Mouse (Mus musculus) 3T3-L1 (cell line): ENCODE measurements around the gene Itgae.

Experiments
- DNase-seq: peaks from one replicate; pipeline ENCODE4 v3.0.0-alpha.2; 2015; ENCODE audit warnings: low read depth, low spot score

Gene Itgae

DNA sequence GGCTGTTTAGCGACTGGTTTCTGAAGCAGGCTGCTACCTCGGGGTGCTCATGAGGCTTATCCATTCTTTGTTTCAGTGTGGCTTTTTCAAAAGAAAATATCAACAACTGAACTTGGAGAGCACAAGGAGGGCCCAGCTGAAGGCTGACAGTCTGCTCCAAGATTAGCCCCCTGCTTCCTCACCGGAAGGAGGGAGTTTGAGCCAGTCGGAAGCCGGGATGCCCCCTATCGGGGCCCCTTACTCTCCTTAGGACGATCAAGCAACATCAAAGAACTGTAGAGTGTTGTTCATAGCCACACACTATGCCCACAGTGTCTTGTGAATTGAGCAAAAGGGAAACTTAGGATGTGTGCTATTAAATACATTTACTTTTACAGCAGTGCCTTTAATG, 56.6 kb downstream of the Itgae start:
- no peak for DNase-seq

DNA sequence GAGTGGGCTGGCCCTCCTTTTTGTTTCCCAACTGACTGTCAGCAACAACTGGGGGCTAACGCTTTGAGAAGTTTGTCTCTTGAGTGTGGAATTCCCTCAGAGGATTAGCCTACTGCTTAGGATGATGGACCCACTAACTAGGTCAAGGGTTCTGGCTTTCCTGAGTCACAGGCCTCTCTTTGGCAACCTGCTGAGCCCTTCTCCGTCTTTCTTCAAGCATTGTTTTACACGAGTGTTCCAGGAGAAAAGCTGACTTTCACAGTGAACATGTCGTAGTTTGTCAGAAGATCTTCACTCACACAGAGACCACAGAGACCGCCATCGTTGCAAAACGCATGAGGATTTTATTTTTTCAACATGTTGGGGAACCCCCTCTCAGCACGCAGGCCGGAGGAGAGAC, 57.8 kb downstream of the Itgae start:
- no peak for DNase-seq

DNA sequence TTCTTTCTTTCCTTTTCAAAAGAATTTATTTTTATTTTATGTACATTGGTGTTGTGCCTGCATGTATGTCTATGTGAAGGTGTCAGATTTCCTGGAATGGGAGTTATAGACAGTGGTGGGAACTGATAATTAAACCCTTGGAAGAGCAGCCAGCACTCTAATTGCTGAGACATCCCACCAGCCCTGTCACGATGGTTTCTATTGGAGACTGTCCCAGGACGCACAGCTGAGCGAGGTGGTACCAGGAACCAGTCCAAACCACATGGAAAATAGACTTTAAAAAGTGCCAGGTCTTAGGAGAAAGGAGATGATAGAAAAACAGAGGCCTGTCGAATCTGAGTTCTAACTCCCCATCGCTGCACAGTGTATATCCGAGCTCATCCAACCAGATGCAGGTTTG, 64.7 kb downstream of the Itgae start:
- DNase-seq = no peak

DNA sequence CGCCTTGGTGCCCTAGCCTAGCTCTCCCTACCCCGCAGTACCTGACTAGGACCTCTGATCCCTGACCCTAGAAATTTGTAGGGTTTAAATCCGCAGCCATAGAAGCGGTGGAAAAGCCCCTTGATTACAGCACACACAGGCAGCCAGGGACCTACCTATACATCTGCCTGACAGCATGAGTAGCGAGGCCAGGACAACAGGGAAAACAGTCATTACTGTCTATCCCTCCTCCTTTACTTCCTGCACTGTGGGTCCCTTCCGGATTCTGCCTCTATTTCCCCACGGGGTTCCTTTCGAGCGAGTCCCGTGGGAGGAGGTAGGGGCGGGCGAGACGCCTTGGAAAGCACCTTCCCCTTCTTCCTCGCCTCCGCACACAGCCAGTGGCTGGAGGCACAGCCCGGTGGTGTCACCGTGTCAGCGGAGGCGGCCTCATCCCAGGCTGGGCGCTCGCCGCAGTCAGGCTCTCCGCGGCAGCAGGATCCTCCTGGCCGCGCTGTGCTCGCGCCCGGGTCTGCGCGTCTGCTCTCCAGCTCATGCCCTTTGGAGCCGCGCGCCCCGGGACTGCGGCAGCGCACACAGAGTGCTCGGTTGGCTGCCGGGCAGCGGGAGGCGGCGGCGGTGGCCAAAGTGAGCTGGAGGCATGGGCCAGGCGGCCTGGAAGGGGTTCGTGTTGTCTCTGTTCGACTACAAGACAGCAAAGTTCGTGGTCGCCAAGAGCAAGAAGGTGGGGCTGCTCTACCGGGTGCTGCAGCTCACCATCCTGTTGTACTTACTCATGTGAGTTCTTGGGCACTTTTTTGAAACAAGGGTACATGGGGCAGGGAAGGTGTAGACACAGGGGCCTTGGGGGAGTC, 69.8 kb downstream of the Itgae start, which contains the start of gene P2rx5:
TSS of gene P2rx5 (plus strand) at position 465 of the 854 bp plus-strand sequence.
- no peak for DNase-seq

DNA sequence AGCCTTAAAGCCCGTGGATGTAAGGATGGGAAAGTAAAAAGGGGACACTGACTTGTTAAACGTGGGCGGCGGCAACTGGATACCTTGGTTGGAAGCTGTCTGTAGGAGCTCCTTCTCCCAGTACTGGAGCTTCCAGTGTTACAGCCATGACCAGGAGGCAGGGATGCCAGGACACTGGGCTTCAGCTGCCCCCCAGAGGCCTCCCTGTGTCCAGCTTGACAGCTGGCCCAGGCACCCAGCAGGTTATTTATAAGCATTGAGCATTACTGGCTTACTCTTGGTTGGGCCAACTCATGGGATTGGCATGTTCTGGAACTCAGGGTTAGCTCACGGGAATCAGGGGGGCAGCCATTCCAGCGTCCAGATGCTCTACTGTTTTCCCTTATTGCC, 70.4 kb downstream of the Itgae start:
- peak; percentile 87 for DNase-seq

DNA sequence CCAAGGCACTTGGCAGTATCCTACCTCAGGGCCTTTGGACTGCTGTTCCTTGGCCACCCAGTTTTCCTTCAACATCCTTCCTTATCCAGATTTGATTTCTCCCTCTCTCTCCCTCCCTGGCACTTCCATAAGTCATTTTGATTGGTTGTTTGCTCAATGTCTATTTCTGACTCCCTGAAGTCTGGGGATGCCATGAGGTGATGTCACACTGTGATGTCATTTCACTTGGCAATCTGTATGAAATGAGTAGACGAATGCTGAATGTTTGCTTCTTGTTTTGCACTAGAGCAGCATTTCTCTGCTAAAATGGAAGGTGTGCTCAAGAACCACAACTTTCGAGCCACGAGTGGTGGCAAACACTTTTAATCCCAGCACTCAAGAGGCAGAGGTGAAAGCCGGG, 71.2 kb downstream of the Itgae start:
- DNase-seq = peak; percentile 74

DNA sequence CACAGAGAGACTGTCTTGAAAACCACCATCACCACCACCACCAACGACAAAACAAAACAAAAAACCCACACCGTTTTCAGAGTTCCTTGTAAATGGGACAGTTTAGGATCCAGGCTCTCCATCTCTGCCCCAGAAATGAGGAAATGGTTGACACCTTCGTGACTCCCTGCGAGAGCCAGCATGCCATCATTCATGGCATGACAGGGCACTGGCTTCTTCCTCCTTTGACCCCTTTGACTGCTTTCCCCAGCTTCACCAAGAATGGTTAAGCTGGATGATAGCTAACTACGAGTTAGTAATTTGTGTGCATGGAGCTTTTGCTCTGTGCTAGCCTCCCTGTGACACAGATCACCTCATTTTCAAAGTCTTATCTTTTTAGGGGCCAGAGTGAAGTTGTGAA, 71.9 kb downstream of the Itgae start:
- no peak for DNase-seq

DNA sequence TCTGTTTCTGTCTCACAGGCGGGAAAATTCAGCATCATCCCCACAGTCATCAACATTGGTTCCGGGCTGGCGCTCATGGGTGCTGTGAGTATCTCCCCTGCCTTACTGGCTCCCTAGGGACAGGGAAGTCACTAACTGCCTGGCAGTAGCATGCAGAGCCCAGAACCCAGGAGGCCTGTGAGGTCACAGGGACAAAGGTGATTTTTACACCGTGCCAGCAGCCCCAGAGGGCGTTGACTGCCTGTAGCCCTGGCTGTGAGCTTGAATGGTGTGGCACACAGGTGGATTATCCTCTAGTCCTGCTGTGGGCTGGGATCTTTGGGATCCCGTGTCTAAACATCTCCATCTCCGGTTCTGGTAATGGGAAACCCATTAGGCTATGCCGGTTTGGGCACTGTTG, 77.7 kb downstream of the Itgae start:
- no peak for DNase-seq

DNA sequence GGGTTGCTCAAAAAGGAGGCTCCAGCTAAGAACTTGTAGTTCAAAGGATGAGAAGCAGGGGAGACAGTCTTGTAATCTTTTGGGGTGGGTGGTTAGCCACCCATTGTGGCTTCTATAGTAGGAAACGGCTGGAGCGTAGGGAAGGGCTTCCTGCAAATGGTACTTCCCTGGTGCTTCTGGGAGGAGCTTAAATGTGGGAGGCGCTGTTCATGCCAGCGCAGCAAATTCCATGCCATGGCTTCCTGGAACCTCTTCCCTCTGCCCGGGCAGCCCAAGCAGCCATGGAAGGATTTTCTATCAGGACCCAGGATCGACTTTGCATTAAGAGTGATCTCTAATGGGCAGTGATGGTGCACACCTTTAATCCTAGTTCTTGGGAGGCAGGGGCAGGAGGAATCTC, 78.2 kb downstream of the Itgae start:
- DNase-seq = no peak

DNA sequence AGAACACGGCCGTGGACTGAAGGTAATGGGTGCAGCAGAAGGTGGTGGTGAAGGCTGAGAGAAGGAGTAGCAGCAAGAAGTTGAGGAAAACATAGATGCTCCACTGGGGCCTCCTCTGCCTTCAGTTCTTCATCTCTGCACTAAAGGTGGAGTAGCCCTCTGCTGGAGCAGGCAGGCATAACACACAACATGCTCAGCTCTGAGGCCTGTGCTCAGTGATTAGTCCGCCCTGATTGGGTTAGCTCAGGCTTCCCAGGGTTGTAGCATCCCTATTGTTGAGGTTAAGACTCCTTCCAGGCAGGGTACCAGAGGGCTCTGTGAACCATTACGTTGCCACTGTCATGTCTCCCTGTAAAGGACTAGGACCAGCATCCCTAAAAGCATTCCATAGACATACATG, 78.8 kb downstream of the Itgae start:
- peak; percentile 80 for DNase-seq

DNA sequence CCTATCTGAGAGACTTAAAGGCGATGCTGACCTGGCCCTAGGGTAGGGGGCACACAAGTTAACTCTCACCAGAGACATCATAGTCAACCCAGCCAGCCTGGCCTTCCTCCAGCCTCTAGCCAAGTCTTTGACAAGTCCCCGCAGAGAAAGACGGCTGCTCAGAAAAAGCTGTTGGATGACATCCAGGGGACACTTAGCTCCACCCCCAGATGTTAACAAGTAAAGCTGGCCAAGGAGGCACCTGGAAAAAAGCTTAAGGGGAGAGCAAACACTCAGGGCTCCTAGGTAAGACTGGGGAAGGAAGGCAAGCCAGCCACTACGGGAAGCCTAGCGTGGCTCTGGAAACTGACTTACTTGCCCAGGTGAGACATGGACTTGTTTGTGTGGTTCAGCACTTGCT, 81.8 kb downstream of the Itgae start:
- DNase-seq = no peak

DNA sequence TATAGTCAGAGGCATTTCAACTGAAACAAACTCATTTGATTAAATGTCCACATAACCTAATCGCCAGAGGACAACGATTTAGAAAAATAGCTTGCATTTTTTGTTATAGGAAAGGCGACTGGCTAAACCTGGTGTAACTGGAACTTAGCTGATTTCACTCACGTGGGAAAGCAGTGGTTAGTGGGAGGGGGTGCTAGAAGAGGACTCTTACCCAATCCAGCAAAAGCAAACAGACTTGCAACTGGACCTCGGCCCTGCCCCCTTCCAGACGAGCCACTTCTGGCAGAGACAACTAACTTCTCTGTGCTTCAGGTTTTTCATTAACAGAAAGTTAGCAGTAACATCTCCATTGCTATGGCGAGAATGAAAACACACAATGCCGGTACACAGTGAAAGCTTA, 85.2 kb downstream of the Itgae start:
- DNase-seq = peak; percentile 58

DNA sequence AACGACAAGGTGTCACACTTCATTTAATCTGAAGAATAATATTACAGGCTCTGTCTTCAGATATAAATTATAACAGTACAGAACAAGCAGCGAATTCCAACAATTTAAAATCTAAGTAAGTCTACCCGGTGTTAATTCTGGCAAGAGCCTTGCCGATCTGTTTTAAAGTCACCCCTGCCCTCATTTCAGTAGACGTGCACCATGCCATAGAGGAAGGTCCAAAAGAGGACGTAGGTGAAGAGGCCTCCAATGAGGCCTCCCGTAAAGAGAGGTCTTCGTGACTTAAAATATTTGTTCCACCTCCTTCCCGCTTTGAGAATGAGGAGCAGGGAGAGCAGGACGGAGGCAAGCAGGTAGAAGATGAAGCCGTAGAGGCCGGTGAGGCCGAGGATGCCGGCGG, 85.8 kb downstream of the Itgae start:
- DNase-seq = peak; percentile 25

DNA sequence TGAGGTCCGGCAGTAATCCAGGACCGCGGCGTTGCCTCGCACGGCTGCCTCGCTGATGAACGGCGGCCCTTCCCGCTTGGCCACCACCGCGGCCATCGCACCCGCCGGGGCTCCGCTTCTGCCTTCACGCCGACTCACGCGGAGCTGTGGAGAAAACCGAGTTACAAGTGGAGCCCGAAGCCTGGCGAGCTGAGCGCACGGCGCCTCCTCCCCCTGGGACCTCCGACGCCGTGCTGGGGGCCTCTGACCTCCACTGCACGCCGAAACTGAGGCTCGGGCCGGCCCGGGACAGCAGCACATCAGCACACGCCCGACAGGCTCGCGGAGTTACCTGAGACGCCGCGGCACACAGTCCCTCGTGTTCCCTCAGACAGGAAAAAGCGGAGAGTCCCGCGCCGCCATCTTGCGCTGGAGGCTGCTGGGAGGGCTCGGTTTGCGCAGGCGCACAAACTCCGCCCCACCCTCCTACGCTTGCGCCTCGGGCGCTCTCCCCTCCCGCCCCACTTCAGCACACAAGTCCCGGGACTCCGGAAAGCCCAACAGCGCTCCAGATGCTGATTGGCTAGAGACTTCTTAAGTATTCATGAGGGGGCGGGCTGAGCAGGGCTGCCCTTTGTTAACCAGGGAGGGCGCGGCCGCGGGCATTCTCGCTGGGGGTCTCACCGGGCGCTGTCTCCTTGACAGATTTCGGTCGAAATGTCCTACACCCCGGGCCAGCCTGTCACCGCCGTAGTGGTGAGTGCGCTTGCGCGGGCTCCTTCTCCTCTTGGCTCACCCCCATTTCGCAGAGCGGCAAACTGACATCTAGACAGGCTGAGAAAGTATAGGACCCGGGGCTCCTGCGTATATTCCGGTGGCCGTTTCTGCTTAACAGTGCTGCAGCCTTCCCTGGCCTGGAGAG, 86.5 kb downstream of the Itgae start, which contains the start of the genes Emc6 and Tax1bp3:
TSS of gene Emc6 (minus strand) at position 430 of the 901 bp plus-strand sequence.
TSS of gene Tax1bp3 (plus strand) at position 476 of the 901 bp plus-strand sequence.
- DNase-seq = peak; percentile 98

DNA sequence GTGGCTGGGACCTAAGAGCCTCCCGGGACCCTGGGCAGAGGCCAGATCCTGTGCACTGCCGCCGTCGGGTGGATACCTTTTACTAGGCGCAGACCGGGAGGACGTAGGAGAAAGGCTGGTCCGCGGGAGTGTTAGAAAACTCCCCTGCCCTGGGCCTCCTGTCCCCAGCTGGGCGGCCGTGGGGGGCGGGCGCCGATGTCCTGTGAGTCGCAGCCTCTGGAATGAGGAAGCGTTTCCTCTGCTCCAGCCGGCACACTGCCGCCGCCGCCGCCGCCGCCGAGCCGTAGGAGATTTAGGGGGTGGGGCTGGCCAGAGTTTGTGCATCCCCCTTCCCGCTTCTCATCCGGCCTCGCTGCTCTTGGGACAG, 87.1 kb downstream of the Itgae start:
- DNase-seq = peak; percentile 90

DNA sequence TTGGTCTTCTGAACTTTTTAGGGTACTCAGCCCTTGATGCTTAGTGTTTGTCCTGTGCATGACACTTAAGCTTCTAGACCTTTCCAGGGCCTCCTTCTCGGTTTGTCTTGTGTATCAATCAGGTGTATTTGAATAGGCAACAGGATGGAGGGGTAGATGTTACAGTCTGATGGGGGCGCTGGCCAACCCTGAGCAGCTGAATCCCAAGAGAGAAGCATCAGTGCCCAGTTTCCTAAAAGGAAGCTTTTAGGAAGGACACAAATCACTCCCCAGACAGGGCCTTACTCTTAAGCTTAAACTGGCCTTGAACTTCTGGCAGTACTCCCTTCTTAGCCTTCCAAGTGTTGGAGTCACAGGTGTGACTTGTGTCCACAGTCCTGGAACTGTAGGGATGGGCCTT, 87.5 kb downstream of the Itgae start:
- DNase-seq = peak; percentile 52

DNA sequence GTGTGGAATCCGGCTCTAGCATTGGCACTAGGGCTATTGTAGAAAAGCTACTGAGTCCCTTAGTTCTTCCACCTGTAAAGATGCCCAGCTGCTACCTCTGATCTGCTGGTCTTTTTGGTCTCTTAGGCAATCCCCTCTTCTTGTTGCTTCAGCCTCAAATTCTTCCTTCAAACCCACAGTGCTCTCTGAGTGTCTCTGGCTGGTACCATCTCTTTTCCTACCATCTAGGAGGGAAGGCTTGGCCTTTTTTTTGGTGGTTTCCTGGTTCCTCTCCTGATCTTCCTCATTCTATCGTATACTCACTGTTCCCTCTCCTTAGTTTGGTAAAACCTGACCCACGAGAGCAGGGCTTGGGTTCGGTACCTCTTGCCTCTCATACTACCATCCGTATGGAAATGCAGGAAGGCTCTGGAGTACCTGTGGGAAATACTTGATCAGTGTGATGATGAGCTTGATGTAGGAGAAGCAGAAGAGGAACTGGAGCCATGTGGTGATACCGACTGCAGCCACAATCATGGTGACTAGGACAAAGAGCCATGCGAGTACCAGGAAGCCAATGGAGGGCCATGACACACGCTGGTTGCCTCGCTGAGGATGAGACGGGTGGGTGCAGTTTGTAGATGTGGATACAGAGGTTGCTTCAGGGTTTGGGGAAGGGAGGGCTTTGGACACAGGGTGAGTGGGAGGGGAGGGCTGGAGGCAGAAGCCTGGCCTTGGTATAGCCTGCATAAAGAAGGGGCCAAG, 95.7 kb downstream of the Itgae start:
- no peak for DNase-seq

DNA sequence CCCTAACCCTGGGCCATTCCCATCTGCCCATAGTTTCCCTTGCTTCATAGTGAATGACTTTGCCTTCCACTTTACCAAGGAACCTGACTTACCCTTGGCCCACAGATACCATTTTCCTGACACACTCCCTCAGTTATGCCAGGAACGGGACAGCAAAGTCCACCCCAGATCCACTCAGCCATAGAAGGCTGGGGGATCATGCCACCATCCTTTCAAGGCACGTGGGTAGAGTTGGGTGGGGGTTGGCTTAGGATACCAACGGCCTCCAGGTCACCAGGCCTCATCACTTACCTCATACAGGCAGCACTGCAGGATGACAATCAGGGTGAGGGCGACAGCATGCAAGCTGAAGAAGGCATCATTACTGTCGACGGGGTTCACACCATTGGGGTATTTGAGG, 96.8 kb downstream of the Itgae start:
- no peak for DNase-seq

DNA sequence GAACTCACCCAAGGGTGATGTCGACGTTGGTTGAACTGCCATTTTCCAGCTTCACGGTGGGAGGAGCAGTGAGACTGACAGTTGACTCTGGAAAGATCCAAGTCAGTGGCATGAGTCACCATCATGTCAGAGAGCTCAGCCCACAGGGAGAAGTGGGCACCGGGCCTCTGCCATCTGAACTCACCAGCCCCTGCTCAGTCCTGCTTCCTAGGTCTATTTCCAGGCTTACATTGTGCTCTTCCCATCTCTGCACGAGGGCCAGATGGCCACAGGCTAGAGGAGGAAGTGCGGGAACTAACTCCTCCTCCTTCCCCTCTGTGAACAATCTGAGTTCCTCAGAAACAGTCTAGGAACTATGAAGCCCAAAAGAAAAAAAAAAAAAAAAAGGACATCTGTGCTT, 102.7 kb downstream of the Itgae start:
- peak; percentile 88 for DNase-seq

DNA sequence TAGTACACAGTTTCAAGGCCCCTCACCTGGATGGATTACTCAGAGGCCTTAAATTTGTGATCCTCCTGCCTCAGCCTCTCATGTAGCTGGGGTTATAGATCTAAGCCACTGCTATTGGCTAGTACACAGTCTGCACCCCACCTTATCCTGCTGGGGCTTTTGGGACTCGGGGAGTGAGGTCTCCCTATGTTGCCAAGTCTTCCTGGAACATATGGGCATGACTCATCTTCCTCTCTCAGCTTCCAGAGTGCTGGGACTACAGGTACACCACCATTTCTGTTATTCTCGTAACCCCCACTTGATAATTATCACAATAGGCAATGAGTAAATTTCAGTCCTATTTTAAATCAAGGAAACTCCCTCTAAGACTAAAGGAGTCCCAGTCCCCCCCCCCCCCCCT, 104.1 kb downstream of the Itgae start:
- DNase-seq = no peak
